Mouse (Mus musculus): ENCODE measurements at regions not wholly inside any gene's neighbourhood (a gene's known extent, or its start where the extent isn't known, plus 50 kb on each side); places are given as distances from the start of the nearest gene placed in this dataset.

DNA sequence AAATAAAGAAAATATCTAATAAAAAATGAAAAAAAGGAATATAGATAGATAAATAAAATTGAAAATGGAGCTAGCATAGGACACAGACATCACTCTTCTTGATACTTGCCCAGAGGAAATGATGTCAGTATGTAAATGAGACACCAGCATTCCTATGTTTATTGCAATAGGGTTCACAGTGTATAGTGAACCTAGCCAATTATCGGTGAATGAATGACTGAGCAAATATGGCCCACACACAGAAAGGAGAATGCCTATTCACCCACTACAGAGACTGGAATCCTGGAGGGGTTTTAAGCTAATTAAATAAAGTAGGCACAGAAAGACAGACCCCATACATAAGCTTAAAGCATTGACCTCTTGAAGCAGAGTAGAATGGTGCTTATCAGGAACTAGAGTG is 373.9 kb upstream of the 4933412E24Rik start:
- TF ChIP-seq CTCF (IDR thresholded peaks at IDR 0.05; ENCODE audit: low read depth, low read length), result no peak
- no peak for TF ChIP-seq EP300 (IDR thresholded peaks at IDR 0.05; ENCODE audit: insufficient read depth, low read depth, low read length)

Data from ES-Bruce4 (cell line).